Mouse (Mus musculus) embryo, embryonic 11.5 days (tissue): ENCODE results near the gene Ptprn2.

Experiments used
- DNase-seq: peaks from one replicate; pipeline ENCODE4 v3.0.0-alpha.2; 2012; ENCODE audit warnings: low read depth, low spot score

Gene Ptprn2

GRCm38 (mm10) chr12:117210467-117210866 lies 724.9 kb downstream of the Ptprn2 start:
- DNase-seq, result no peak

- DNase-seq, result no peak
Observed at GRCm38 (mm10) chr12:117213531-117213930, 728.0 kb downstream of the Ptprn2 start.

GRCm38 (mm10) chr12:117214272-117214671 lies 728.8 kb downstream of the Ptprn2 start:
- no peak for DNase-seq

GRCm38 (mm10) chr12:117214919-117215318 lies 729.4 kb downstream of the Ptprn2 start:
- DNase-seq, result no peak

- no peak for DNase-seq
Observed at GRCm38 (mm10) chr12:117221909-117222308, 736.4 kb downstream of the Ptprn2 start.

- no peak for DNase-seq
Observed at GRCm38 (mm10) chr12:117224036-117224435, 738.5 kb downstream of the Ptprn2 start.

- no peak for DNase-seq
Observed at GRCm38 (mm10) chr12:117227236-117227635, 741.7 kb downstream of the Ptprn2 start.

GRCm38 (mm10) chr12:117229442-117229841 lies 743.9 kb downstream of the Ptprn2 start:
- DNase-seq, result no peak

- no peak for DNase-seq
Observed at GRCm38 (mm10) chr12:117230282-117230681, 744.8 kb downstream of the Ptprn2 start.

GRCm38 (mm10) chr12:117231850-117232249 lies 746.3 kb downstream of the Ptprn2 start:
- no peak for DNase-seq

GRCm38 (mm10) chr12:117235114-117235513 lies 749.6 kb downstream of the Ptprn2 start:
- DNase-seq, result no peak

GRCm38 (mm10) chr12:117236020-117236734 lies 750.7 kb downstream of the Ptprn2 start:
- no peak for DNase-seq

- DNase-seq, result no peak
Observed at GRCm38 (mm10) chr12:117236981-117237380, 751.5 kb downstream of the Ptprn2 start.

- DNase-seq, result no peak
Observed at GRCm38 (mm10) chr12:117239927-117240715, 754.6 kb downstream of the Ptprn2 start.

- DNase-seq, result no peak
Observed at GRCm38 (mm10) chr12:117242181-117242580, 756.7 kb downstream of the Ptprn2 start.

- DNase-seq, result no peak
Observed at GRCm38 (mm10) chr12:117245885-117246478, 760.5 kb downstream of the Ptprn2 start.

- no peak for DNase-seq
Observed at GRCm38 (mm10) chr12:117250465-117250864, 764.9 kb downstream of the Ptprn2 start.

GRCm38 (mm10) chr12:117251663-117252425 lies 766.3 kb downstream of the Ptprn2 start:
- no peak for DNase-seq

- no peak for DNase-seq
Observed at GRCm38 (mm10) chr12:117252426-117252779, 766.9 kb downstream of the Ptprn2 start.

- no peak for DNase-seq
Observed at GRCm38 (mm10) chr12:117254356-117254755, 768.8 kb downstream of the Ptprn2 start.

GRCm38 (mm10) chr12:117255325-117255724 lies 769.8 kb downstream of the Ptprn2 start:
- no peak for DNase-seq
